Mouse (Mus musculus): ENCODE measurements around the gene Tnfrsf4. TPM values are rescaled to one million over a fixed set of nuclear protein-coding genes. Genes with fewer than 3 reads are reported as not detected.
A peak's percentile ranks its signal among the peaks of the same experiment; 100 is the strongest.

Tnfrsf4 gene
- polyA plus RNA-seq, 1 experiment from 2014 or later: 0.77 TPM

DNA sequence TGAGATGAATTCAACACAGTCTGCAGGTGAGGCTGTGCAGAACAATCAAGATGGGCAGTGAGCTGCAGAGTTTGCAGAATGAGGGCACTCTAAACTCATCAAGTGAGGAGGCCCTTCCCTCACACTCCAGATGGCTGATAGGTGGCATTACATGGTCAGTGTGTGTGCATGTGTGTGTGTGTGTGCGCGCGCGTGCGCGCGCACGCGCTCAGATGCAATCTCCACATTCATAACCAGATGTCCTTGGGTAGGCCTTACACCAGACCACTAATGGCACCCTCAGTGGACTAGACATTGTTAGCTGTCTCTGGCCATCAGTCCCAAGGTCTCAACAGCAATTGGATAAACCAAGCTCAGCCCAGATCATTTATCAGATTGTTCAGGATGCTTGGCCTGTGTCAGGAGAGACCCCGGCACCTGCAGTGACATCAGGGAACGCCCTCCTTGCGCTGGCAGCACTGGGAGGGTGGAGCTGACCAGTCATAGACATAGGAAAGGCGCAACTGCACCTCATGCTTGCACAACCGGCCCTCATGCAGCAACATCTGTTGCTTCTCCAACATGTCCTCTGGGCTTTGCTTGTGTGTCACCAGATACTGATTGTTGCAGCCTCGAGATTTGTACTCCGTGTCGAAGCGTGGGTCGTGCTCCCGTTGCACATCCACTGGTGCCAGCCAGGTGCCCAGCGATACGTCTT, 22.3 kb upstream of the Tnfrsf4 start:
- Histone ChIP-seq H3K27ac (ENCODE audit: low read depth, low read length) (peak overlapping the region; percentile 92; the same call in 1 of the 2 replicates), H3K4me2 (replicated peaks; ENCODE audit: low read depth, low read length) (peak overlapping the region; percentile 98), H3K9ac (ENCODE audit: low read depth, low read length) (peak overlapping the region; percentile 75), H3K27me3 (ENCODE audit: control insufficient read depth, insufficient read depth, low read length) (no peaks in the 10 kb centered on the region), H3K9me3 (ENCODE audit: control insufficient read depth, low read length) (no peaks in the 10 kb centered on the region), H3K4me1 (ENCODE audit: control insufficient read depth, insufficient read depth, low read length) (peaks cover 19% of the 10 kb centered on the region), H3K36me3 (ENCODE audit: control insufficient read depth, insufficient read depth, low read length) (peaks cover 13% of the 10 kb centered on the region), H3K4me3 (ENCODE audit: low read length) (peak overlapping the region; percentile 48)
- no peak for ATAC-seq (ENCODE audit: low FRiP score, low TSS enrichment)
- WGBS: 90% methylated on average over 22 of the region's 22 CpGs

DNA sequence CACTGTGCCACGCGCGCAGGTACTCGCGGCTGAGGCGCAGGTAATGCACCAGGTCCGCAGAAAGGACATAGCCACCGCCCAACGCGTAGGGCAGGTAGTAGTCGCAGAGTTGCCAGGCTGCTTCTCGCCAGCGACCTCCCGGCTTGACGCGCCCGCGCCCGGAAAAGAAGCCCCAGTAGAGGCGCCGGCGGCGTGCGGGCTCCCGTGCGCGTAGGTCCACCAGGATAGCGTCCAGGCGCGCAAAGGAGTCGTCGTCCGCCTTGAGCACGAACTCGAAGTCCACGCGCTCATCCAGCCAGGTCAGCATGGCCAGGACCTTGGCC, 21.8 kb upstream of the Tnfrsf4 start:
- Histone ChIP-seq H3K9me3 (ENCODE audit: control insufficient read depth, low read length) (no peaks in the 10 kb centered on the region), H3K4me3 (ENCODE audit: low read length) (peak overlapping the region; percentile 48), H3K4me1 (ENCODE audit: control insufficient read depth, insufficient read depth, low read length) (peaks cover 19% of the 10 kb centered on the region), H3K4me2 (replicated peaks; ENCODE audit: low read depth, low read length) (peak overlapping the region; percentile 98), H3K27me3 (ENCODE audit: control insufficient read depth, insufficient read depth, low read length) (no peaks in the 10 kb centered on the region), H3K9ac (ENCODE audit: low read depth, low read length) (peak overlapping the region; percentile 75), H3K27ac (ENCODE audit: low read depth, low read length) (peak overlapping the region; percentile 92), H3K36me3 (ENCODE audit: control insufficient read depth, insufficient read depth, low read length) (peaks cover 18% of the 10 kb centered on the region)
- WGBS: 29% methylated on average over 37 of the region's 37 CpGs
- peak; percentile 6 for ATAC-seq (ENCODE audit: low FRiP score, low TSS enrichment)

DNA sequence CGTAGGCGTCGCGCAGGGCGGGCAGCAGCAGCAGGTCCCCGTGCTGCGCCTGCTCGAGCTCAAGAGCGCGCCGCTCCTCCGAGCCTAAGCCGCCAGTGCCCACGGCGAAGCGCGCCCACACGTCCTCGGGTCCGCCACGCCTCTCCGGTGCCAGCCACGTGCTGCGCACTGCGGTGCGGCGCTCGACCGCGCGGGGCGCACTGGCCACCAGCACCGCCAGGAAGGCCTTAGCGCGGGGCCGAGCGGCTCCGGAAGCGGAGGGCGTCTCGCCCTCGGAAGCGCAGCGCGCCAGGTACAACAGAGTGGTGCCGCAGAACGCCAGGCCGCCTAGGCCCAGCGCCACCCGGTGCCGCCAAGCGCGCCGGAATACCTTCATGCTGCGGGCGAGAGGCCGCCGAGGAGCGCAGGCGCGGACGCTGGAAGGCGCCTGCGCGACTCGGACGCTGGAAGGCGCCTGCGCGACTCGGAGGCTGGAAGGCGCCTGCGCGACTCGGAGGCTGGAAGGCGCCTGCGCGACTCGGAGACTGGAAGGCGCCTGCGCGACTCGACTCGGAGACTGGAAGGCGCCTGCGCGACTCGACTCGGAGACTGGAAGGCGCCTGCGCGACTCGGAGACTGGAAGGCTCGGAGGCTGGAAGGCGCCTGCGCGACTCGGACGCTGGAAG, 21.3 kb upstream of the Tnfrsf4 start, which contains the start of the genes B3galt6 and Sdf4:
Gene B3galt6 (minus strand): TSS at position 409 of the 665 bp plus-strand sequence.
Gene Sdf4 (plus strand): TSS at position 632 of the 665 bp plus-strand sequence.
- peak within 1 kb of the TSS; percentile 95 for H3K4me3 ChIP-seq (ENCODE audit: low read length)
- WGBS: under 1% methylated on average over 99 of the region's 99 CpGs
- no peaks in the 10 kb centered on the region for H3K27me3 ChIP-seq (ENCODE audit: control insufficient read depth, insufficient read depth, low read length)
- no peaks in the 10 kb centered on the region for H3K9me3 ChIP-seq (ENCODE audit: control insufficient read depth, low read length)
- peak; percentile 88 for ATAC-seq (ENCODE audit: low FRiP score, low TSS enrichment)
- peak within 1 kb of the TSS; percentile 92 for H3K27ac ChIP-seq (ENCODE audit: low read depth, low read length)
- peaks cover 23% of the 10 kb centered on the region for H3K36me3 ChIP-seq (ENCODE audit: control insufficient read depth, insufficient read depth, low read length)
- H3K4me1 ChIP-seq (ENCODE audit: control insufficient read depth, insufficient read depth, low read length): peaks cover 19% of the 10 kb centered on the region
- H3K4me2 ChIP-seq (replicated peaks; ENCODE audit: low read depth, low read length): peak within 1 kb of the TSS; percentile 98
- H3K9ac ChIP-seq (ENCODE audit: low read depth, low read length): peak within 1 kb of the TSS; percentile 90

DNA sequence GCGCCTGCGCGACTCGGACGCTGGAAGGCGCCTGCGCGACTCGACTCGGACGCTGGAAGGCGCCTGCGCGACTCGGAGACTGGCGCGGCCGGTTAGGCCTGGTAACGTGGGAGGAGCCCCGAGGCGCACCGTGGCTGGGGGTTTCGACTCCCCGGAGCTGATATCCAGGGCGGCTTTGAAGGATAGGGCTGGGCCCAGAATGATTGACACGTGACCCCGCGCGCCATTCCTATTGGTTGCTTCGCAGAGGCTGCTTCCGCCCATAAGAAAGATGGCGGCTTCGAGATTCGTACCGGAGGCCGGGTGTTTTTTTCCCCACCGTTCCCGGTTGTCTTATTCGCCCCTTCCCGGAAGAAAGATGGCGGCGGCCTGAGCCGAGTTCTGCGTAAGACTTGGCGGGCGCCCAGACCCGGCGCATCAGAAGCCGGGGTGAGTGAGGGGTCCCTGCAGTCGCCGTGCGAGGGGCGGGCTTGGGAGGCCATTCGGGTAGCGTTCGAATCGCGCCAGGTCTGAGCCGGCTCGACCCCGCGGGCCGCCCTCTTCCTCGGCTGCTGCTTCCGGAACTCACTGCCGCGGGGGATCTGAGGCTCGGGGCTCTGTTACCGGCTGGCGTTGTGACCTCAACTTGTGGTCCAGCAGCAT, 20.6 kb upstream of the Tnfrsf4 start:
- Histone ChIP-seq H3K27me3 (ENCODE audit: control insufficient read depth, insufficient read depth, low read length) (no peaks in the 10 kb centered on the region), H3K9ac (ENCODE audit: low read depth, low read length) (peak overlapping the region; percentile 90), H3K4me2 (replicated peaks; ENCODE audit: low read depth, low read length) (peak overlapping the region; percentile 81), H3K27ac (ENCODE audit: low read depth, low read length) (peak overlapping the region; percentile 78), H3K36me3 (ENCODE audit: control insufficient read depth, insufficient read depth, low read length) (peaks cover 29% of the 10 kb centered on the region), H3K9me3 (ENCODE audit: control insufficient read depth, low read length) (no peaks in the 10 kb centered on the region), H3K4me1 (ENCODE audit: control insufficient read depth, insufficient read depth, low read length) (peaks cover 19% of the 10 kb centered on the region), H3K4me3 (ENCODE audit: low read length) (peak overlapping the region; percentile 95)
- ATAC-seq (ENCODE audit: low FRiP score, low TSS enrichment): peak; percentile 86
- under 1% methylated on average over 60 of the region's 70 CpGs for WGBS

DNA sequence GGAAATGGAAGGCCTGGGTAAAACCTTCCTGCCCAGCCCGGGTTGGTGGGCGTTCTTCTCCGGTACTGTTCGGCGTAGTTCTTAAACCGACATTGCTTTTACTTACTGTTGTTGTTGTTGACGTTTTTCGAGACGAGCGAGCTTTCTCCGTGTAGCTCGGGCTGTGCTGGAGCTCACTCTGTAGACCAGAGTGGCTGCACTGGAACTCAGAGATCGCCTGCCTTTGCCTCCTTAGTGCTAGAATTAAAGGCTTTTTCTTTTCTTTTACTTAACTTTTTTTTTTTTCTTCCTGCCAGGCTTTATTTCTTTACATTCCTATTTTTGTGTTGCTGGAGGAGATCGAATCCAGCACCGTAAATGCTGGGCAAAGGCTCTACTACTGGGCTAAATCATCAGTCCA, 20.0 kb upstream of the Tnfrsf4 start:
- no peaks in the 10 kb centered on the region for H3K27me3 ChIP-seq (ENCODE audit: control insufficient read depth, insufficient read depth, low read length)
- H3K27ac ChIP-seq (ENCODE audit: low read depth, low read length): peak overlapping the region; percentile 78; the same call in 1 of the 2 replicates
- peak overlapping the region; percentile 95 for H3K4me3 ChIP-seq (ENCODE audit: low read length)
- H3K4me1 ChIP-seq (ENCODE audit: control insufficient read depth, insufficient read depth, low read length): peaks cover 19% of the 10 kb centered on the region
- peaks cover 35% of the 10 kb centered on the region for H3K36me3 ChIP-seq (ENCODE audit: control insufficient read depth, insufficient read depth, low read length)
- WGBS: 4% methylated on average over 15 of the region's 15 CpGs
- ATAC-seq (ENCODE audit: low FRiP score, low TSS enrichment): no peak
- no peaks in the 10 kb centered on the region for H3K9me3 ChIP-seq (ENCODE audit: control insufficient read depth, low read length)
- peak overlapping the region; percentile 81 for H3K4me2 ChIP-seq (replicated peaks; ENCODE audit: low read depth, low read length)
- H3K9ac ChIP-seq (ENCODE audit: low read depth, low read length): peak overlapping the region; percentile 90

DNA sequence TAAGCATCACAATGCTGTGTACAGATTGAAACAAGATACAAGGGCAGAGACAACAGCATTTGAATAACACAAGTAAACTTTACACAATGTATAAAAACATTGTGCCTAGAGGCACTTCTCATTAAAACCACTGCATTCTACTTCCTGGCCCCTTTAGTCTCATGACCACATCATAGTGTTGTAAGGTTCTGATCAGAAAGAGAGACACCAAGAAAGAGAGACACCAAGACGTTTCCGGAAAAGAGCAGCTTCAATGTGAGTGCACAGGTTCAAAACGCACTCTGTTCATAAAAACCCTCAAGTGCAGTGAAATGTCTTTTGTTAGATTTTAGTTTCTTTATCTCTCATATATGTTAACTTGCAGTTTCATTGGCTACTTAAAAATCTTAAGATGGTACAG, 9.5 kb upstream of the Tnfrsf4 start:
- no peak for ATAC-seq (ENCODE audit: low FRiP score, low TSS enrichment)
- no peak overlapping the region for H3K4me2 ChIP-seq (replicated peaks; ENCODE audit: low read depth, low read length)
- peaks cover 91% of the 10 kb centered on the region for H3K36me3 ChIP-seq (ENCODE audit: control insufficient read depth, insufficient read depth, low read length)
- no peak overlapping the region for H3K4me3 ChIP-seq (ENCODE audit: low read length)
- WGBS: 95% methylated on average over 3 of the region's 3 CpGs
- no peaks in the 10 kb centered on the region for H3K4me1 ChIP-seq (ENCODE audit: control insufficient read depth, insufficient read depth, low read length)
- H3K27ac ChIP-seq (ENCODE audit: low read depth, low read length): no peak overlapping the region
- H3K9ac ChIP-seq (ENCODE audit: low read depth, low read length): no peak overlapping the region
- no peaks in the 10 kb centered on the region for H3K9me3 ChIP-seq (ENCODE audit: control insufficient read depth, low read length)
- no peaks in the 10 kb centered on the region for H3K27me3 ChIP-seq (ENCODE audit: control insufficient read depth, insufficient read depth, low read length)

DNA sequence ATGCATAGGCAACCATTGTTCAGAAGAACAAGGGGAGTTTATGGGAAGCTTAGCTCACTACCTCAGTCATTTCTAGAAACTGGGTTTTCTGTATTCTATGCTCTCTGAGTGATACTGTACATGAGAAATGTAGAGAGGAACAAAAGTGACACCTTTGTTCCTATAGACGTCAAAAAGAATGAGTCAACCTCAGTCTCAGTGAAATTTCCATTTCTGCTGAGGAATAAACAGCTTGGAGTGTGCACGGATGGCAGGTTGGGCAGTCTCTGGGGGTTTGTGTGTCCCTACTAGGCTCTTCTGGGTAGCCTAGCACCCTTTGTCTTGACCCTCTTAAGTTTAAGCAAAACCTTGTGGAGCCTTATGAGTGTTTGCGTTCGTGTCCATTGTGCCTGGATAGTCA, 5.3 kb upstream of the Tnfrsf4 start:
- H3K4me1 ChIP-seq (ENCODE audit: control insufficient read depth, insufficient read depth, low read length): no peaks in the 10 kb centered on the region
- no peak overlapping the region for H3K9ac ChIP-seq (ENCODE audit: low read depth, low read length)
- no peak overlapping the region for H3K4me3 ChIP-seq (ENCODE audit: low read length)
- ATAC-seq (ENCODE audit: low FRiP score, low TSS enrichment): no peak
- no peaks in the 10 kb centered on the region for H3K27me3 ChIP-seq (ENCODE audit: control insufficient read depth, insufficient read depth, low read length)
- no peaks in the 10 kb centered on the region for H3K9me3 ChIP-seq (ENCODE audit: control insufficient read depth, low read length)
- no peak overlapping the region for H3K4me2 ChIP-seq (replicated peaks; ENCODE audit: low read depth, low read length)
- 96% methylated on average over 4 of the region's 4 CpGs for WGBS
- H3K36me3 ChIP-seq (ENCODE audit: control insufficient read depth, insufficient read depth, low read length): peaks cover 81% of the 10 kb centered on the region
- H3K27ac ChIP-seq (ENCODE audit: low read depth, low read length): no peak overlapping the region

DNA sequence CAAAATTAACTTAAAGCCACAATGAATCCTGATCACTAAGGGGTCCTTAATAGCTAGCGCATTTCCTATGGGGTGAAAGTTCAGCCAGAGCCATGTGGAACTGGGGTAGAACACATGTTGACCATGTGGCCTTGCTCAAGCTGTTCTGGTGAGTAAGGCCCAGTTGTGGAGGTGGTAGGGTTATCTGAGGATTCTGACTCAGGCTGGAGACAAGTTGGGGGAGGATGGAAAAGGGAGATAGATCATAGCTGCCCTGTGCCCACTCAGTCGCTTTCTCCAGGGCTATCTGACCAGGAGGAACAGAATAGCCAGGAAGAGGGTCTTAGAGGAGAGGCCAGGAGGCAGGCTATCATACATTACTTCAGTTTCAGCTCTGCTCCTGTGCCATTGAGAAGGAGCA, 793 bp downstream of the Tnfrsf4 start:
- Histone ChIP-seq H3K27me3 (ENCODE audit: control insufficient read depth, insufficient read depth, low read length) (no peaks in the 10 kb centered on the region), H3K4me2 (replicated peaks; ENCODE audit: low read depth, low read length) (no peak overlapping the region), H3K4me3 (ENCODE audit: low read length) (no peak overlapping the region), H3K9me3 (ENCODE audit: control insufficient read depth, low read length) (no peaks in the 10 kb centered on the region), H3K9ac (ENCODE audit: low read depth, low read length) (no peak overlapping the region), H3K4me1 (ENCODE audit: control insufficient read depth, insufficient read depth, low read length) (no peaks in the 10 kb centered on the region), H3K27ac (ENCODE audit: low read depth, low read length) (no peak overlapping the region), H3K36me3 (ENCODE audit: control insufficient read depth, insufficient read depth, low read length) (peaks cover 34% of the 10 kb centered on the region)
- WGBS: 83% methylated on average over 2 of the region's 2 CpGs
- 0 out of 2 replicates have a peak, but pooled peaks have one; percentile 6 for ATAC-seq (ENCODE audit: low FRiP score, low TSS enrichment)

DNA sequence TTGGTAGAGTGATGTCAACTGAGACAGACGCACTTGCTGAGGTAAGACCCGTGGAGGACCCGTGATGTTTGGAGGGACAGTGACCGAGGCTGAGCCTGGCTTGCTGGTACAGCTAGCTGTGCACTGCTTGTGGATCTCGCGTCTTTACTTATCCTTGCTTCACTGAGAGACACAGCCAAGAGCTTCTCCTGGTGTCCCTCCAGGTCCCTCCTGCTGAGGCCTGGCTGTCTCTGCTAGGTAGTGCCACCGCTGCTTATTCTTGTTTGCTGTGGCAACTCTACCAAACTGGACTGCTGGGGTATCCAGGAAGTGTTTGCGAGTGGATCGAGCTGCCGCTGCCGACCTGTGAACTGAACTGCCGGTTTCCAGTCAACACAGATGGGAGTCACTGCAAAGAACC, 6.1 kb downstream of the Tnfrsf4 start:
- no peak overlapping the region for H3K9ac ChIP-seq (ENCODE audit: low read depth, low read length)
- no peak for ATAC-seq (ENCODE audit: low FRiP score, low TSS enrichment)
- H3K36me3 ChIP-seq (ENCODE audit: control insufficient read depth, insufficient read depth, low read length): peaks cover 6% of the 10 kb centered on the region; the same call in 1 of the 2 replicates
- no peak overlapping the region for H3K4me3 ChIP-seq (ENCODE audit: low read length)
- H3K9me3 ChIP-seq (ENCODE audit: control insufficient read depth, low read length): no peaks in the 10 kb centered on the region
- no peak overlapping the region for H3K4me2 ChIP-seq (replicated peaks; ENCODE audit: low read depth, low read length)
- H3K27ac ChIP-seq (ENCODE audit: low read depth, low read length): no peak overlapping the region
- H3K4me1 ChIP-seq (ENCODE audit: control insufficient read depth, insufficient read depth, low read length): no peaks in the 10 kb centered on the region
- WGBS: 86% methylated on average over 12 of the region's 12 CpGs
- no peaks in the 10 kb centered on the region for H3K27me3 ChIP-seq (ENCODE audit: control insufficient read depth, insufficient read depth, low read length)
